Mouse (Mus musculus) limb, embryonic 15.5 days (tissue): ENCODE data around the gene Sort1. TPM values are rescaled to one million over a fixed set of nuclear protein-coding genes. Genes with fewer than 3 reads are reported as not detected.
A peak's percentile ranks its signal among the peaks of the same experiment; 100 is the strongest.

Experiments
- ATAC-seq: fragments of 200-750 bp; cut with Nextera tagmentation; 2 replicates; pipeline ENCODE4 v1.8.0; 2017; ENCODE audit warnings: low read depth, moderate TSS enrichment; ENCODE audit not compliant: insufficient number of reproducible peaks, low FRiP score, low TSS enrichment
- H3K27ac ChIP-seq: fragments of 300-500 bp; sonication (generic); 2 replicates; pipeline ENCODE4 v1.5.1; 2015; ENCODE audit warnings: moderate library complexity, mild to moderate bottlenecking, inconsistent platforms
- H3K27me3 ChIP-seq: fragments of 300-500 bp; sonication (generic); 2 replicates; pipeline ENCODE4 v1.6.1; 2015; ENCODE audit warnings: inconsistent platforms
- H3K36me3 ChIP-seq: fragments of 300-500 bp; sonication (generic); 2 replicates; pipeline ENCODE4 v1.6.1; 2015; ENCODE audit warnings: inconsistent platforms
- H3K4me1 ChIP-seq: fragments of 300-500 bp; sonication (generic); 2 replicates; pipeline ENCODE4 v1.6.1; 2015; ENCODE audit warnings: inconsistent platforms
- H3K4me2 ChIP-seq: fragments of 300-500 bp; sonication (generic); 2 replicates; pipeline ENCODE4 v1.6.1; 2015; ENCODE audit warnings: mild to moderate bottlenecking, inconsistent platforms
- H3K4me3 ChIP-seq: fragments of 300-500 bp; sonication (generic); 2 replicates; pipeline ENCODE4 v1.5.1; 2015; ENCODE audit warnings: mild to moderate bottlenecking, inconsistent platforms
- H3K9ac ChIP-seq: fragments of 300-500 bp; sonication (generic); 2 replicates; pipeline ENCODE4 v1.6.1; 2015; ENCODE audit warnings: inconsistent platforms
- H3K9me3 ChIP-seq: fragments of 300-500 bp; sonication (generic); 2 replicates; pipeline ENCODE4 v1.6.1; 2016; ENCODE audit warnings: inconsistent platforms
- WGBS: fragments of 180-500 bp; shearing (Covaris S2); methylation state at CpG from one replicate; pipeline ENCODE4 v1.1.7; 2015; 5-methylcytosine and 5-hydroxymethylcytosine counted together
- polyA plus RNA-seq: library from polyadenylated mRNA; unstranded; fragments of >200 nt; fragmentation: Nextera tagmentation; extraction: Ambion mirVana; gene quantifications from 2 replicates; pipeline ENCODE4 v1.2.1, GENCODE M21; 2015

The Sort1 gene
- polyA plus RNA-seq, 1 experiment from 2014 or later: 12.8 TPM

DNA sequence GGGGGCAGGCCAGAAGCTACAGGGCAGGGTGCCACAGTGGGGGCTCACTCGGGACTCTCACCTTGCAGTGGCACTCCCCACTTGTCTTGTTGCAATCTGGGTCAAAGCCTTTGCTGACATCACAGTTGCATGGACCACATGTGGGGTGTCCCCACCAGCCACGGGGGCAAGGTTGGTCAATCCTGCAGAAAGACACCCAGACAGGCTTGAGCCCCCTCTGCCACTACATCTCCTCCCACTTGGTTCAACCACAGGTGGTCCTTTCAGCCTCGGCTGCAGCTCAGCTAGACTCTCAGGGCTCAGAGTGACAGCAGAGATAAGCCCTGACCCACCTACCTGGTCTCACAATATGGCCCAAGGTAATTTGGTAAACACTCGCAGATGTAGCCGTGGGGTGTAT lies 116.6 kb downstream of the Sort1 start:
- Histone ChIP-seq H3K4me2 (no peak overlapping the region), H3K27ac (no peak overlapping the region), H3K27me3 (no peaks in the 10 kb centered on the region), H3K4me3 (no peak overlapping the region), H3K4me1 (peaks cover 15% of the 10 kb centered on the region), H3K36me3 (peaks cover 51% of the 10 kb centered on the region), H3K9me3 (no peaks in the 10 kb centered on the region), H3K9ac (no peak overlapping the region)
- ATAC-seq: no peak
- 82% methylated on average over 5 of the region's 5 CpGs for WGBS

GRCm38 (mm10) chr3:108401692-108402527 lies 118.0 kb downstream of the Sort1 start:
- Histone ChIP-seq H3K27ac (peak overlapping the region; percentile 4; the same call in 1 of the 2 replicates), H3K27me3 (no peaks in the 10 kb centered on the region), H3K9me3 (no peaks in the 10 kb centered on the region), H3K4me3 (peak overlapping the region; percentile 19; the same call in 1 of the 2 replicates), H3K4me2 (peak overlapping the region; percentile 40), H3K36me3 (peaks cover 51% of the 10 kb centered on the region), H3K4me1 (peaks cover 15% of the 10 kb centered on the region), H3K9ac (no peak overlapping the region)
- 29% methylated on average over 22 of the region's 22 CpGs for WGBS
- ATAC-seq: peak; percentile 79

- no peak for ATAC-seq
- Histone ChIP-seq H3K4me3 (no peak overlapping the region), H3K9ac (no peak overlapping the region), H3K9me3 (no peaks in the 10 kb centered on the region), H3K27me3 (no peaks in the 10 kb centered on the region), H3K27ac (peak overlapping the region; percentile 4; the same call in 1 of the 2 replicates), H3K4me2 (no peak overlapping the region), H3K36me3 (peaks cover 48% of the 10 kb centered on the region), H3K4me1 (peaks cover 15% of the 10 kb centered on the region)
- WGBS: 83% methylated on average over 15 of the region's 15 CpGs
Observed at GRCm38 (mm10) chr3:108402528-108402920, 118.6 kb downstream of the Sort1 start.

DNA sequence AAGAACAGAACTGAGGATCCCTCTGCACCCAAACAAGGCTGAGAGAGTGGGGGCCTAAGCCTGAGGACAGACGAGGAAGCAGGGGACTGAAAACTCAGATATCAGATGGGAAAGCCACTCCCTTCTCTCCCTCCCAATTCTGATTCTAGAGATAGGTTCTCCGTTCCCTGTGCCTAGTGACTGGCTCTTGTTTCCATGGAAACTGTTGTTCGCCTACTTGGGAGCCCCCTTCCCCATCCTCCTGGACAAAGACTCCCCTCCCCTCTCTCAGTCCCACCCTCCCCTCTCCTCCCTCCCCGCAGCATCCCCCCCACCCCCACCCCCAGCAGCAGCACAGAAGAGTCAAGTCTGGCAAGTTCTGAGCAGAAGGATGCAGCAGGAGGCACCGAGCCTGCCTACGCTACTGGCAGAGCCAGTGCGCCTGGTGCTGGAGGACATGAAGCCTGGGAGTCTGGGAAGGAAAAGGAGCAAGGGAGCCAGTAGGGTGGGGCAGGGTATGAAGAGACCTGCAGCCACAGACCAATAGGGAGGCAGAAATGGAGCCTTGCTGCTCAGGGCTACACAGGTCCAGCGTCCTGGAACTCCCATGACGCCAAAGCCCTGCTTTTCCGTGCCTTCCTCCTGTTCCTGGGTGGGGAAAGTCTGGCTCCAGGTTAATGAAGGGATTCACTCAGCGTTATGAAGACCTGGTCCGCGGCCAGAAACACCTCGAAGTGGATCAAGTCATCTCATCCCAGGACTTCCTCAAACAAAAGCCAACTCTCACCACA lies 121.8 kb downstream of the Sort1 start:
- no peak for ATAC-seq
- 56% methylated on average over 14 of the region's 14 CpGs for WGBS
- no peak overlapping the region for H3K27ac ChIP-seq

DNA sequence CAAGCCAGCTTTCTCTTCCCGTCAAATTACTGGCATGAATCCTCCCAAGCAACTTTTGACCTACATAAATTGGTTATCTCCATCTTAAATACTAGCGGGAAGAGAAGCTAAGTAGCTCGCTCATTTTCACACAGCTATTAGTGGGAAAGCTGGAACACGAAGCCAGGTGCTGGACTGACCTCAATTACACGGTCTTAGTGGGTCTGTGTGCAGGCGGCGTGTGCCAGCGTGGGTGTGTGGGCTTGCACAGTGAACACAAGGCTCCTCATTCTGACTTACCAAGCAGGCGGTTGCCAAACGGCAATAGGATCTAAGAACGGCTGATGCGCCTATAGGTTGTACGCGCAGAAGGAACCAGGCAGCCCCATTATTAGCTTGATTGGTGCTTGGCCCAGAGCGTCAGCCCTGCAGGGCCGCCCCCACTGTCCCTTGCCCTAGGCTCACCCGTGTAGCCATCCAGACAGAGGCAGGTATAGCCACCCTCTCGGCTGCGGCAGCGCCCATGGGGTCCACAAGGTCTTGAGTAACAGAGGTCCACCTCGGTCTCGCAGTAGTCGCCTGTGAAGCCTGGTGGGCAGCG lies 122.5 kb downstream of the Sort1 start:
- H3K27me3 ChIP-seq: no peaks in the 10 kb centered on the region
- ATAC-seq: no peak
- H3K4me2 ChIP-seq: no peak overlapping the region
- WGBS: 86% methylated on average over 24 of the region's 24 CpGs
- peaks cover 14% of the 10 kb centered on the region; the same call in 1 of the 2 replicates for H3K36me3 ChIP-seq
- H3K9ac ChIP-seq: no peak overlapping the region
- H3K4me1 ChIP-seq: peaks cover 30% of the 10 kb centered on the region
- 0 out of 2 replicates have a peak overlapping the region, but pooled peaks have one; percentile 5 for H3K27ac ChIP-seq
- no peak overlapping the region for H3K4me3 ChIP-seq
- H3K9me3 ChIP-seq: no peaks in the 10 kb centered on the region

More for the DNA sequence above, 121.8 kb downstream of the Sort1 start:
- no peak overlapping the region for H3K4me2 ChIP-seq
- no peaks in the 10 kb centered on the region for H3K27me3 ChIP-seq
- no peaks in the 10 kb centered on the region for H3K9me3 ChIP-seq
- peaks cover 26% of the 10 kb centered on the region for H3K4me1 ChIP-seq
- peaks cover 20% of the 10 kb centered on the region for H3K36me3 ChIP-seq
- no peak overlapping the region for H3K9ac ChIP-seq
- no peak overlapping the region for H3K4me3 ChIP-seq

- H3K4me2 ChIP-seq: no peak overlapping the region
- H3K36me3 ChIP-seq: peaks cover 27% of the 10 kb centered on the region
- H3K27me3 ChIP-seq: no peaks in the 10 kb centered on the region
- 80% methylated on average over 8 of the region's 8 CpGs for WGBS
- 0 out of 2 replicates have a peak, but pooled peaks cover 8% of the 10 kb centered on the region for H3K9me3 ChIP-seq
- no peak overlapping the region for H3K27ac ChIP-seq
- ATAC-seq: no peak
- no peak overlapping the region for H3K4me3 ChIP-seq
- no peak overlapping the region for H3K9ac ChIP-seq
- H3K4me1 ChIP-seq: peaks cover 28% of the 10 kb centered on the region
Observed at GRCm38 (mm10) chr3:108408517-108409008, 124.7 kb downstream of the Sort1 start.

GRCm38 (mm10) chr3:108409656-108410358 lies 125.9 kb downstream of the Sort1 start:
- H3K27ac ChIP-seq: no peak overlapping the region
- H3K9ac ChIP-seq: 0 out of 2 replicates have a peak overlapping the region, but pooled peaks have one; percentile 17
- no peak overlapping the region for H3K4me2 ChIP-seq
- peaks cover 30% of the 10 kb centered on the region for H3K4me1 ChIP-seq
- 0 out of 2 replicates have a peak, but pooled peaks cover 2% of the 10 kb centered on the region for H3K27me3 ChIP-seq
- H3K4me3 ChIP-seq: no peak overlapping the region
- peaks cover 33% of the 10 kb centered on the region for H3K36me3 ChIP-seq
- 0 out of 2 replicates have a peak, but pooled peaks cover 13% of the 10 kb centered on the region for H3K9me3 ChIP-seq
- no peak for ATAC-seq
- WGBS: 51% methylated on average over 8 of the region's 8 CpGs

GRCm38 (mm10) chr3:108410359-108410714 lies 126.5 kb downstream of the Sort1 start:
- 36% methylated on average over 5 of the region's 5 CpGs for WGBS
- Histone ChIP-seq H3K36me3 (peaks cover 33% of the 10 kb centered on the region), H3K27me3 (0 out of 2 replicates have a peak, but pooled peaks cover 5% of the 10 kb centered on the region), H3K9ac (no peak overlapping the region), H3K27ac (0 out of 2 replicates have a peak overlapping the region, but pooled peaks have one; percentile 17), H3K4me3 (no peak overlapping the region), H3K9me3 (0 out of 2 replicates have a peak, but pooled peaks cover 13% of the 10 kb centered on the region), H3K4me1 (peaks cover 35% of the 10 kb centered on the region), H3K4me2 (no peak overlapping the region; the same call in 1 of the 2 replicates)
- no peak for ATAC-seq

Other genes with a start within 250 kb of the Sort1 start
- gene Gstm4, start 239.2 kb upstream of the Sort1 start, polyA plus RNA-seq: 14.0 and 14.2 TPM in 2 replicates
- 50.1 and 51.4 TPM in 2 replicates for gene Ampd2, start 197.4 kb upstream of the Sort1 start, polyA plus RNA-seq
- gene Gnat2, start 191.3 kb upstream of the Sort1 start, polyA plus RNA-seq: 0.67 and 0.96 TPM in 2 replicates
- gene Gnai3, start 137.9 kb upstream of the Sort1 start, polyA plus RNA-seq: 179 and 183 TPM in 2 replicates
- gene Gpr61, start 129.2 kb upstream of the Sort1 start, polyA plus RNA-seq: 0.09 TPM in 2 replicates
- gene Amigo1, start 97.7 kb upstream of the Sort1 start, polyA plus RNA-seq: 4.7 and 5.4 TPM in 2 replicates
- gene Cyb561d1, start 82.9 kb upstream of the Sort1 start, polyA plus RNA-seq: 2.4 and 3.1 TPM in 2 replicates
- gene Atxn7l2, start 73.1 kb upstream of the Sort1 start, polyA plus RNA-seq: 18.0 and 18.7 TPM in 2 replicates
- 2.8 and 7.6 TPM in 2 replicates for gene Sypl2, start 57.4 kb upstream of the Sort1 start, polyA plus RNA-seq
- gene Psma5, start 27.2 kb upstream of the Sort1 start, polyA plus RNA-seq: 254 and 257 TPM in 2 replicates
- gene Mybphl, start 80.8 kb downstream of the Sort1 start, polyA plus RNA-seq: not detected in 2 replicates
- 37.8 and 40.2 TPM in 2 replicates for gene Psrc1, start 99.8 kb downstream of the Sort1 start, polyA plus RNA-seq
- gene Celsr2, start 131.5 kb downstream of the Sort1 start, polyA plus RNA-seq: 11.7 and 11.9 TPM in 2 replicates
- 115 and 123 TPM in 2 replicates for gene Sars, start 161.1 kb downstream of the Sort1 start, polyA plus RNA-seq